Mouse (Mus musculus): ENCODE measurements at regions not wholly inside any gene's neighbourhood (a gene's known extent, or its start where the extent isn't known, plus 50 kb on each side); places are given as distances from the start of the nearest gene placed in this dataset.

- no peak for DNase-seq
- Histone ChIP-seq H3K36me3 (ENCODE audit: control insufficient read depth, insufficient read depth, low read length) (no peaks in the 10 kb centered on the region), H3K27ac (no peak overlapping the region), H3K79me2 (replicated peaks; ENCODE audit: control insufficient read depth, insufficient read depth, low read length) (no peaks in the 10 kb centered on the region), H3K27me3 (ENCODE audit: control insufficient read depth, insufficient read depth, low read length) (no peaks in the 10 kb centered on the region), H3K4me3 (no peak overlapping the region), H3K9ac (ENCODE audit: low read depth, low read length) (no peak overlapping the region), H3K4me1 (ENCODE audit: control insufficient read depth, insufficient read depth, low read length) (no peaks in the 10 kb centered on the region)
- 60% methylated on average over 3 of the region's 3 CpGs for WGBS
- intact Hi-C loops (cut with DNase I), result no loop called here
- TF ChIP-seq CTCF (IDR thresholded peaks at IDR 0.05), result no peak
Measured at GRCm38 (mm10) chr16:72256388-72256787, 51.7 kb upstream of the Robo1 start.

All from heart, adult 2 months (tissue).